Mouse (Mus musculus): ENCODE measurements around the gene Pltp. TPM values are rescaled to one million over a fixed set of nuclear protein-coding genes. Genes with fewer than 3 reads are reported as not detected.
A peak's percentile ranks its signal among the peaks of the same experiment; 100 is the strongest.
"Not testable (repeated sequence)": the region's sequence is repeated elsewhere in the genome, so short reads cannot be mapped to it uniquely, and the experiment has no call there.

Gene Pltp
- polyA plus RNA-seq, 1 experiment from 2014 or later, result 22.9 TPM

GRCm38 (mm10) chr2:164874239-164874769 lies 16.8 kb upstream of the Pltp start:
- H3K9me3 ChIP-seq (ENCODE audit: control insufficient read depth, low read length), result no peaks in the 10 kb centered on the region
- WGBS, result 43% methylated on average over 1 of the region's 1 CpGs
- DNase-seq (ENCODE audit: low spot score) (no peak), ATAC-seq (ENCODE audit: insufficient number of reproducible peaks, low FRiP score, low TSS enrichment, low read depth) (no peak)
- H3K4me1 ChIP-seq (ENCODE audit: control insufficient read depth, insufficient read depth, low read length), result peaks cover 4% of the 10 kb centered on the region; the same call in 1 of the 2 replicates
- no peak overlapping the region for H3K4me2 ChIP-seq (ENCODE audit: low read depth, severe bottlenecking)
- H3K36me3 ChIP-seq (ENCODE audit: control insufficient read depth, insufficient read depth, low read length), result no peaks in the 10 kb centered on the region
- H3K9ac ChIP-seq (ENCODE audit: low read length), result peak overlapping the region; percentile 32; the same call in 1 of the 2 replicates
- H3K4me3 ChIP-seq (ENCODE audit: low read depth, low read length), result no peak overlapping the region
- H3K27ac ChIP-seq (replicated peaks; ENCODE audit: low read depth, low read length), result peak overlapping the region; percentile 4; the same call in 1 of the 2 replicates
- H3K27me3 ChIP-seq (ENCODE audit: control insufficient read depth, insufficient read depth, low read length), result no peaks in the 10 kb centered on the region

- Histone ChIP-seq H3K9ac (ENCODE audit: low read length) (no peak overlapping the region), H3K36me3 (ENCODE audit: control insufficient read depth, insufficient read depth, low read length) (no peaks in the 10 kb centered on the region), H3K27me3 (ENCODE audit: control insufficient read depth, insufficient read depth, low read length) (no peaks in the 10 kb centered on the region), H3K4me3 (ENCODE audit: low read depth, low read length) (no peak overlapping the region), H3K27ac (replicated peaks; ENCODE audit: low read depth, low read length) (no peak overlapping the region), H3K4me1 (ENCODE audit: control insufficient read depth, insufficient read depth, low read length) (peaks cover 4% of the 10 kb centered on the region; the same call in 1 of the 2 replicates), H3K4me2 (ENCODE audit: low read depth, severe bottlenecking) (no peak overlapping the region), H3K9me3 (ENCODE audit: control insufficient read depth, low read length) (no peaks in the 10 kb centered on the region)
- WGBS, result 59% methylated on average over 3 of the region's 3 CpGs
- no peak for ATAC-seq (ENCODE audit: insufficient number of reproducible peaks, low FRiP score, low TSS enrichment, low read depth)
- DNase-seq (ENCODE audit: low spot score), result no peak
Measured at GRCm38 (mm10) chr2:164873621-164874020, 16.1 kb upstream of the Pltp start.

DNA sequence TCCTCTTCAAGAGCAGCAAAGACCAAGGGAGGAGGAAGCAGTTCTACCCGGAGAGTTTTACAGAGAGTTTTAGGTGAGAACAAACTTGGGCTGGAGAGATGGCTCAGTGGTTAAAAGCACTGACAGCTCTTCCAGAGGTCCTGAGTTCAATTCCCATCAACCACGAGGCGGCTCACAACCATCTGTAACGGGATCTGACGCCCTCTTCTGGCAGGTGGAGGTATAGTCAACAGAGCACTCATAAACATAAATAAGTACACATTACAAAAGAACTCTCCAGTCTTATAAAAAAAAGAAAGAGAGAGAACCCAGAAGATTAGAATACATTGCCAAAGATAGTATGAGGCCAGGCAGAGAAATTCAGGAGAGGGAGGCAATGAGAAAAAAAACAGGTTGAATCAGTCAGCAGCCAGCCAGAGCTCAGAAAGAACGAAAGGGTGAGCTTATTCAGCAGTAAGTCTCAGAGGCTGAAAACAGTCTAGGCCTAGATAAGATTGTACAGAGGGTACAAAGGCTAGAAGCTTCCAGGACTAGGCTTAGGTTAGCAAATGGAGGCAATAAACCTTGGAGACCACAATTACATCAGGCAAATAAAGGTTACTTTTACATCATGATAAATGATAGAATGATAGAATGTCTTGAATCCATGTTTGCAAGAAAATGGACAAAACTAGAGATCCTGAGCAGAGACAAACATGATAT lies 14.2 kb upstream of the Pltp start:
- no peak overlapping the region for H3K9ac ChIP-seq (ENCODE audit: low read length)

DNA sequence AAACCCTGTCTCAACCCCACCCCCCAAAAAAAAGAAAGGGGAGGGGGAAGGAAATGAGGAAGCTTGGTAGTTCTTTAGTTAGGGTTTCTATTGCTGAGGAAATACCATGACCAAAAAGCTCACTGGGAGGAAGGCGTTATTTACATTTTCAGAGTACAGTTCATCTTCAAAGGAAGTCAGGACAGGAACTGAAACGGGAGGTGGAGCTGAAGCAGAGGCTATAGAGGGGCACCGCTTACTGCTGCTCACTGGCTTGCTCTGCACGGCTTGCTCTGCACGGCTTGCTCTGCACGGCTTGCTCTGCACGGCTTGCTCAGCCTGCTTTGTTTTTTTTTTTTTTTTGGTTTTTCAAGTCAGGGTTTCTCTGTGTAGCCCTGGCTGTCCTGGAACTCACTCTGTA lies 11.0 kb upstream of the Pltp start:
- ATAC-seq (ENCODE audit: insufficient number of reproducible peaks, low FRiP score, low TSS enrichment, low read depth) (no peak), DNase-seq (ENCODE audit: low spot score) (no peak)
- Histone ChIP-seq H3K9me3 (ENCODE audit: control insufficient read depth, low read length) (no peaks in the 10 kb centered on the region), H3K4me1 (ENCODE audit: control insufficient read depth, insufficient read depth, low read length) (no peaks in the 10 kb centered on the region), H3K27me3 (ENCODE audit: control insufficient read depth, insufficient read depth, low read length) (no peaks in the 10 kb centered on the region), H3K4me3 (ENCODE audit: low read depth, low read length) (no peak overlapping the region), H3K4me2 (ENCODE audit: low read depth, severe bottlenecking) (no peak overlapping the region), H3K36me3 (ENCODE audit: control insufficient read depth, insufficient read depth, low read length) (no peaks in the 10 kb centered on the region), H3K27ac (replicated peaks; ENCODE audit: low read depth, low read length) (no peak overlapping the region), H3K9ac (ENCODE audit: low read length) (no peak overlapping the region)
- 86% methylated on average over 7 of the region's 7 CpGs for WGBS

More for the DNA sequence above, 14.2 kb upstream of the Pltp start:
- Histone ChIP-seq H3K9me3 (ENCODE audit: control insufficient read depth, low read length) (no peaks in the 10 kb centered on the region), H3K27me3 (ENCODE audit: control insufficient read depth, insufficient read depth, low read length) (no peaks in the 10 kb centered on the region), H3K4me2 (ENCODE audit: low read depth, severe bottlenecking) (no peak overlapping the region), H3K27ac (replicated peaks; ENCODE audit: low read depth, low read length) (no peak overlapping the region), H3K36me3 (ENCODE audit: control insufficient read depth, insufficient read depth, low read length) (no peaks in the 10 kb centered on the region), H3K4me1 (ENCODE audit: control insufficient read depth, insufficient read depth, low read length) (peaks cover 4% of the 10 kb centered on the region; the same call in 1 of the 2 replicates), H3K4me3 (ENCODE audit: low read depth, low read length) (no peak overlapping the region)
- WGBS, result 56% methylated on average over 6 of the region's 6 CpGs
- no peak for DNase-seq (ENCODE audit: low spot score)
- ATAC-seq (ENCODE audit: insufficient number of reproducible peaks, low FRiP score, low TSS enrichment, low read depth), result no peak

DNA sequence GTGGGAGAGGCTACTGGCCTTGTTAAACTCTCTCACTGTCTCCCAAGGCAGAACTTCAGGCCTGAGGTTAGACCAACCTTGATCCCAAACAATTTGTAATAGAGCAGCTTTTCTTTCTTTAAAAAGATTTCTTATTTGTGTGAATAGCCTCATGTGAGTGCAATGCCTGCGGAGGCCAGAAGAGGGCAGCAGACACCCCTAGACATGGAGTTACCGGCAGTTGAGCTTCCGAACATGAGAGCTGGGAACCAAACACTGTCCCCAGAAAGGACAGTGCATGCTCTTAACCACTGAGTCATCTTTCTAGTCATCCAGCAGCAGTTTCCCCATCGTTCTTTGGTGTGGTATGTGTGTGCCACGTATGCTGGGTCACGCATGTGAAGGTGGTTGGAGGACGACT lies 10.1 kb upstream of the Pltp start:
- ATAC-seq (ENCODE audit: insufficient number of reproducible peaks, low FRiP score, low TSS enrichment, low read depth) (no peak), DNase-seq (ENCODE audit: low spot score) (no peak)
- H3K36me3 ChIP-seq (ENCODE audit: control insufficient read depth, insufficient read depth, low read length), result no peaks in the 10 kb centered on the region
- 93% methylated on average over 7 of the region's 7 CpGs for WGBS
- H3K27ac ChIP-seq (replicated peaks; ENCODE audit: low read depth, low read length), result no peak overlapping the region
- no peak overlapping the region for H3K4me2 ChIP-seq (ENCODE audit: low read depth, severe bottlenecking)
- no peak overlapping the region for H3K9ac ChIP-seq (ENCODE audit: low read length)
- no peak overlapping the region for H3K4me3 ChIP-seq (ENCODE audit: low read depth, low read length)
- H3K9me3 ChIP-seq (ENCODE audit: control insufficient read depth, low read length), result no peaks in the 10 kb centered on the region
- H3K27me3 ChIP-seq (ENCODE audit: control insufficient read depth, insufficient read depth, low read length), result no peaks in the 10 kb centered on the region
- H3K4me1 ChIP-seq (ENCODE audit: control insufficient read depth, insufficient read depth, low read length), result peaks cover 1% of the 10 kb centered on the region; the same call in 1 of the 2 replicates

DNA sequence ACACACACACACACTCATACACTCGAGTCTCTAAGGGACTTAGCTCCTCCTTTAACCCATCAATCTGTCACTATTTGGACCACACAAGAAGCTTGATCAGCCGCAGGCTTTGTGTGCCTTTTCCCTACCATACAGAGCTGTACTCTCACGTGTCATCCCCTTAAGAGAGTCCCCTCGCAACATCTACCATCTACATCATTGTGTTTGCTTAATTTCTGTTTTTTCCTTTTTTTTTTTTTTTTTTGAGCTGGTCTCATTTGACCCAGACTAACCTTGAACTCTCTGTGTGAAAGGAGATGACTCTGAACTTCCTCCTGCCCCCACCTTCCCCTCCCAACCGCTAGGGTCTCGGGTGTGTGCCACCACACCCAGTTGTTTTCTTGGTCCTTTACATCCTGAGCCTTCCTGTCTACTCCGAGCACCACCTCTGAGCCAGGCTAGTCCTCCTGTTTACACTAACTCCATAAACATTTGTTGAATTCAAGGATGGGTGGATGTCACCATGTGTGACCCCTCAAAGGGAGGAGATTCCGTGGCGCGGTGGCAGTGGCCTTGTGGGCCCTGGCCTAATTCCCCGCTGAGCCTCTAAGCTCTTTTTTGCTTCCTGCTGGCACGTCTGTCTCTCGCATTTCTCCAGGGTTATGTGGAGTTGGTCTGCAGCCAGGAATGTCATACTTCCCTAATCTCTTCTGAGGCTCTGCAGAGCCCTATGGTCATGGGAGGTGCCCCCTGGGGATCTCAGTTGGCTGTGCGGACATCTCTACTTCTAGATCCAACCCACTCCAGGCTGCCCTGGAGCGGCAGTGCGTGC lies 9.4 kb upstream of the Pltp start:
- ATAC-seq (ENCODE audit: insufficient number of reproducible peaks, low FRiP score, low TSS enrichment, low read depth), result no peak
- no peak overlapping the region for H3K4me3 ChIP-seq (ENCODE audit: low read depth, low read length)
- H3K36me3 ChIP-seq (ENCODE audit: control insufficient read depth, insufficient read depth, low read length), result no peaks in the 10 kb centered on the region
- peaks cover 2% of the 10 kb centered on the region; the same call in 1 of the 2 replicates for H3K4me1 ChIP-seq (ENCODE audit: control insufficient read depth, insufficient read depth, low read length)
- DNase-seq (ENCODE audit: low spot score), result no peak
- no peaks in the 10 kb centered on the region for H3K27me3 ChIP-seq (ENCODE audit: control insufficient read depth, insufficient read depth, low read length)
- no peak overlapping the region for H3K9ac ChIP-seq (ENCODE audit: low read length)
- no peak overlapping the region for H3K27ac ChIP-seq (replicated peaks; ENCODE audit: low read depth, low read length)
- no peak overlapping the region for H3K4me2 ChIP-seq (ENCODE audit: low read depth, severe bottlenecking)
- WGBS, result 68% methylated on average over 16 of the region's 16 CpGs
- H3K9me3 ChIP-seq (ENCODE audit: control insufficient read depth, low read length), result no peaks in the 10 kb centered on the region

DNA sequence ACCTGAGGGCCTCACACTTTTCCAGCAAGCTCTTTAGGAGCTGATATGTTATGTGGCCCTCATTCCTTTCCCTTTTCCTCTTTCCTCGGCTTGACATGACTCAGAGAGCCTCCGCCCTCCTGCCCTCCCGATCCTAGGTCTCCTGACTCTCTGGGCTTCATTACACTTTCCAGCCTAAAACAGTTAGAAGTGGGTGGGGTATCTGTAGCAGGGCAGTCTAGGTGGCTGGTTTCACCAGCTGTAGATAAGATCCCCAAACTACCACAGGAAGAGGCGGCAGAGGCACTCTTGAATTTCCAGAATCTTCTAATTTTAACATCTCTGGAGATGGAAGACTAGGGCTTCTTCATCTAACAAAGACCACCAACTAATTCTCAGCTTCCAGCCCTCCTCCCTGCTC lies 7.1 kb upstream of the Pltp start:
- H3K4me1 ChIP-seq (ENCODE audit: control insufficient read depth, insufficient read depth, low read length), result peaks cover 2% of the 10 kb centered on the region; the same call in 1 of the 2 replicates
- no peak overlapping the region for H3K27ac ChIP-seq (replicated peaks; ENCODE audit: low read depth, low read length)
- H3K4me2 ChIP-seq (ENCODE audit: low read depth, severe bottlenecking), result no peak overlapping the region
- no peak overlapping the region for H3K4me3 ChIP-seq (ENCODE audit: low read depth, low read length)
- no peak for ATAC-seq (ENCODE audit: insufficient number of reproducible peaks, low FRiP score, low TSS enrichment, low read depth)
- H3K9me3 ChIP-seq (ENCODE audit: control insufficient read depth, low read length), result no peaks in the 10 kb centered on the region
- H3K9ac ChIP-seq (ENCODE audit: low read length), result no peak overlapping the region
- 80% methylated on average over 4 of the region's 4 CpGs for WGBS
- H3K36me3 ChIP-seq (ENCODE audit: control insufficient read depth, insufficient read depth, low read length), result no peaks in the 10 kb centered on the region
- H3K27me3 ChIP-seq (ENCODE audit: control insufficient read depth, insufficient read depth, low read length), result 0 out of 2 replicates have a peak, but pooled peaks cover 2% of the 10 kb centered on the region
- DNase-seq (ENCODE audit: low spot score), result no peak

DNA sequence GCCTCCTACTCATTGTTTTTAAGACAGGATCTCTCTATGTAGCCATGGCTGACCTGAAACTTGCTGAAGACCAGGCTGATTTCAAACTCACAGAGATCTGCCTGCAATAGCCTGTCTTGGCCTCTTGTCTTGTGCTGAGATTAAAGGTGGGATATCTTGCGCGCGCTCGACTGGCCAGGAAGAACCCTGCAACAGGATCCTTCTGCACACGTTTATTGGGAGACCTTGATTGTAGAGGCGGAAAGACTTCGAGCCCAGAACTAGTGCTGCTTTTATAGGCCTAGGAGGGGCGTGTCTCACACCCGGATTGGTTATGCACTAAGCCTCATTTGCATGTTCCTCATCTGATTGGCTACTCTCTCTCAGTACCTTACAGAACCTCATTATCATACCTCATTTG lies 5.9 kb upstream of the Pltp start:
- H3K36me3 ChIP-seq (ENCODE audit: control insufficient read depth, insufficient read depth, low read length); DNase-seq (ENCODE audit: low spot score); H3K27ac ChIP-seq (replicated peaks; ENCODE audit: low read depth, low read length); H3K4me1 ChIP-seq (ENCODE audit: control insufficient read depth, insufficient read depth, low read length); ATAC-seq (ENCODE audit: insufficient number of reproducible peaks, low FRiP score, low TSS enrichment, low read depth); H3K9me3 ChIP-seq (ENCODE audit: control insufficient read depth, low read length); H3K27me3 ChIP-seq (ENCODE audit: control insufficient read depth, insufficient read depth, low read length); H3K4me3 ChIP-seq (ENCODE audit: low read depth, low read length); H3K4me2 ChIP-seq (ENCODE audit: low read depth, severe bottlenecking); H3K9ac ChIP-seq (ENCODE audit: low read length): not testable (repeated sequence)
- WGBS, result 84% methylated on average over 7 of the region's 9 CpGs
